Mouse (Mus musculus): ENCODE data around the gene Tmem205.

DNA sequence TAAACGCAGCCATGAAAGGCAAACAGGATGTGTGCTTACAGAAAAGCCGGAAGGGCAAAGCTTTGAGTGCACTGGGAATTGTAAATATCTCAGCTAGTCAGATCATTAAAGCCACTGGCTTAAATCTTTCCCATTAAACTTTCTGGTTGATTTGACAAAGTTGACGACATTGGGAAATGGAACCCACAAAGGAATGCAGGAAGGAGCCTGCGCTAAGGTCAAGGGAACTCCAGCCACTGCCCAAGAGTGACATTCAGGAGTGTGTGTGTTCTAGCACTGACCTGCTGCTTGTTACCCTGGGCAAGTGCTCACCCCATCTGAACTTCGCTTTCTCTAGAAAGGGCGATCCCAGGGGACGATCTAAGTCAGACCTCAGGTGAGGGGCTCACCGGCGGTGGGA is 32.8 kb upstream of the Tmem205 start:
- TF ChIP-seq POLR2A (IDR thresholded peaks at IDR 0.05; ENCODE audit: low read depth, low read length) (no peak), CTCF (IDR thresholded peaks at IDR 0.05; ENCODE audit: extremely low read depth, insufficient read depth, insufficient read length, insufficient replicate concordance) (no peak)

Data from spleen, adult 2 months (tissue).